Mouse (Mus musculus) midbrain, embryonic 10.5 days (tissue): ENCODE results near the gene Tbr1. TPM values are rescaled to one million over a fixed set of nuclear protein-coding genes. Genes with fewer than 3 reads are reported as not detected.

Experiments used
- DNase-seq: peaks from one replicate; pipeline ENCODE4 v3.0.0-alpha.2; 2017; ENCODE audit warnings: low spot score
- H3K27ac ChIP-seq: fragments of 300-500 bp; sonication (generic); replicated peaks from 2 replicates; pipeline ENCODE4 v1.5.1; 2016; ENCODE audit warnings: mild to moderate bottlenecking
- H3K27me3 ChIP-seq: fragments of 300-500 bp; sonication (generic); 2 replicates; pipeline ENCODE4 v1.6.1; 2016; ENCODE audit warnings: low read depth, mild to moderate bottlenecking; ENCODE audit not compliant: poor library complexity, severe bottlenecking
- H3K36me3 ChIP-seq: fragments of 300-500 bp; sonication (generic); 2 replicates; pipeline ENCODE4 v1.6.1; 2016; ENCODE audit warnings: mild to moderate bottlenecking, moderate library complexity
- H3K4me1 ChIP-seq: fragments of 300-500 bp; sonication (generic); 2 replicates; pipeline ENCODE4 v1.6.1; 2016
- H3K4me3 ChIP-seq: fragments of 300-500 bp; sonication (generic); 2 replicates; pipeline ENCODE4 v1.5.1; 2016; ENCODE audit warnings: mild to moderate bottlenecking, moderate library complexity
- H3K9me3 ChIP-seq: fragments of 300-500 bp; sonication (generic); replicated peaks from 2 replicates; pipeline ENCODE4 v1.6.1; 2016; ENCODE audit warnings: mild to moderate bottlenecking
- WGBS: fragments of 180-500 bp; shearing (Covaris S2); methylation state at CpG from one replicate; pipeline ENCODE4 v1.1.7; 2016; 5-methylcytosine and 5-hydroxymethylcytosine counted together
- microRNA-seq: library from miRNA; unstranded; fragments of <30 nt; microRNA quantifications from one replicate; pipeline ENCODE4, GENCODE M21; 2017
- polyA plus RNA-seq: library from polyadenylated mRNA; unstranded; fragments of >200 nt; fragmentation: Nextera tagmentation; extraction: Ambion mirVana; gene quantifications from 2 replicates; pipeline ENCODE4 v1.2.1, GENCODE M21; 2016

Tbr1 gene
- polyA plus RNA-seq, 1 experiment from 2014 or later: 0.23 TPM

GRCm38 (mm10) chr2:61813521-61813920, 10.8 kb downstream of the Tbr1 start:
- 22% methylated on average over 1 of the region's 1 CpGs for WGBS
- no peak for DNase-seq
- Histone ChIP-seq H3K27ac (no peak overlapping the region), H3K36me3 (no peaks in the 10 kb centered on the region), H3K4me1 (peaks cover 28% of the 10 kb centered on the region), H3K9me3 (no peaks in the 10 kb centered on the region), H3K27me3 (peaks cover 100% of the 10 kb centered on the region), H3K4me3 (no peak overlapping the region)

GRCm38 (mm10) chr2:61814548-61815473, 12.1 kb downstream of the Tbr1 start:
- Histone ChIP-seq H3K27me3 (peaks cover 96% of the 10 kb centered on the region), H3K4me3 (peak overlapping the region; percentile 51), H3K4me1 (peaks cover 28% of the 10 kb centered on the region), H3K27ac (peak overlapping the region; percentile 83), H3K36me3 (no peaks in the 10 kb centered on the region), H3K9me3 (no peaks in the 10 kb centered on the region)
- peak; percentile 69 for DNase-seq
- WGBS: 1% methylated on average over 44 of the region's 50 CpGs

DNA sequence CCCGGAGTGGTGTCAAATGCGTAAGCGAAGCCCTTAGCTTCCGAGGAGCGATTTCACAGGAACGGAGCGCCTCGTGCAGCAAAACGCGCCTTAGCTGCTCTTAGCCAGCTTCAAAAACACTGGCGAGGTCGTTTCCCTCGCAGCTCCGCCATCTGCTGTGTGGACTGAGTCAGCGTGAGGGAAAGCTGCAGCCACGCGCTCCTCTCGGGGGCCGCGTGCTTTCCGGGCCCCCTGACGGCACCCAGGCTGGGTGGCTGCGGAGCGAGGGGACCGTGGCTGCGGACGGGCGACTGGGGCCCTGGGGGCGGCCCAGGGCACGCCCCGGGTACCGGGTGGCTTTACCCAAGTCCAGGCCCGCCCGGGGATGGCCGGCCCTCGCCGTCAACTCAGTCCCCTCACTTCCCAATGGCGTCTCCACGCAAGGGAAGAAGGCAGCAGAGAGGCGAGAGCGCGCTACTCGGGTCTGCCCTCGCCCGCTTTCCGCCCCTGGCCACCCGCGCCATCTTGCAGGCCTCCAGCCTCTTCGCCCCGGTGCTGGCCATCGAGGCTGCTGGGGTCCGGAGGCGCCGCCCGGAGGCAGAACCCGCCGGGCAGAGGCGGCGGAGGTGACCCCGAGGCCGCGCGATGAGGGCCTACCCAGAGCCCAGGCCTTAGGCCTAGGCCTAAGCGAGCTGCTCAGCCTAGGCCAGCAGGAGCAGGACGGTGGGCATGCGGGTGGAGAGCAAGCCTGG, 13.0 kb downstream of the Tbr1 start:
- 4% methylated on average over 64 of the region's 66 CpGs for WGBS
- Histone ChIP-seq H3K4me3 (peak overlapping the region; percentile 51), H3K27ac (peak overlapping the region; percentile 83), H3K9me3 (no peaks in the 10 kb centered on the region), H3K36me3 (no peaks in the 10 kb centered on the region), H3K4me1 (peaks cover 28% of the 10 kb centered on the region), H3K27me3 (peaks cover 91% of the 10 kb centered on the region)
- DNase-seq: peak; percentile 77

GRCm38 (mm10) chr2:61818197-61818596, 15.5 kb downstream of the Tbr1 start:
- Histone ChIP-seq H3K9me3 (no peaks in the 10 kb centered on the region), H3K27ac (no peak overlapping the region), H3K4me1 (peaks cover 15% of the 10 kb centered on the region), H3K36me3 (no peaks in the 10 kb centered on the region), H3K27me3 (peaks cover 66% of the 10 kb centered on the region), H3K4me3 (no peak overlapping the region)
- 93% methylated on average over 1 of the region's 1 CpGs for WGBS
- DNase-seq: no peak

DNA sequence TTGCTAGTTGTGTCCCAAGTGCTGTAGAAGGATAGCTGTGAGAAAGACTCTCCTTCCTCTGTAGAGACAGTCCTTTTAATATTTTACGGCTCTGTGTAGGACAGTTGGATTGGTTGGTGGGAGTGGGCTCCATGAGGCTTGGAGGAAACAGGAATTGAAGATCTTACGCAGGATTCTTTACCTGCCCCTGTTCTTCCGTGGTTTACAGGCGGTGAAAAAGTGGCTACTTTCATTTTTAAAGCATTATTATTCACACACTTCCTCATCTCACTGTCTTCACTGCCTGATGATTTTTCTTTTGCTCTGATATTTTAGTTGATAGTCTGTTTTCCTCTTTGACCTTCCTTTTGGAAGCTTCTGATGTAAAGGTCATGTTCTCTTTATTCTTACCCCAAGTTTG, 17.5 kb downstream of the Tbr1 start:
- Histone ChIP-seq H3K9me3 (no peaks in the 10 kb centered on the region), H3K27me3 (peaks cover 46% of the 10 kb centered on the region)
- no peak for DNase-seq

GRCm38 (mm10) chr2:61823426-61824140, 20.9 kb downstream of the Tbr1 start:
- no peak for DNase-seq
- WGBS: 89% methylated on average over 1 of the region's 1 CpGs

More for the DNA sequence above, 17.5 kb downstream of the Tbr1 start:
- 90% methylated on average over 4 of the region's 4 CpGs for WGBS
- Histone ChIP-seq H3K4me3 (no peak overlapping the region), H3K27ac (no peak overlapping the region), H3K36me3 (no peaks in the 10 kb centered on the region), H3K4me1 (peaks cover 9% of the 10 kb centered on the region)

GRCm38 (mm10) chr2:61837243-61837806, 34.6 kb downstream of the Tbr1 start:
- H3K4me3 ChIP-seq: no peak overlapping the region
- no peak for DNase-seq
- WGBS: 88% methylated on average over 2 of the region's 2 CpGs
- H3K27ac ChIP-seq: no peak overlapping the region
- no peaks in the 10 kb centered on the region for H3K27me3 ChIP-seq
- H3K9me3 ChIP-seq: no peaks in the 10 kb centered on the region
- H3K4me1 ChIP-seq: no peaks in the 10 kb centered on the region
- H3K36me3 ChIP-seq: no peaks in the 10 kb centered on the region

More at GRCm38 (mm10) chr2:61823426-61824140, 20.9 kb downstream of the Tbr1 start:
- Histone ChIP-seq H3K27me3 (peaks cover 12% of the 10 kb centered on the region), H3K36me3 (no peaks in the 10 kb centered on the region), H3K4me3 (no peak overlapping the region), H3K27ac (no peak overlapping the region), H3K9me3 (no peaks in the 10 kb centered on the region), H3K4me1 (no peaks in the 10 kb centered on the region; the same call in 1 of the 2 replicates)

Small RNA genes lying within 50 kb of the gene (microRNA-seq; reads per million reads assigned to microRNA genes)
- gene Gm22403: not detected

Other genes starting within 250 kb of the Tbr1 start
- gene Tank, start 224.3 kb upstream of the Tbr1 start, polyA plus RNA-seq: 24.2 and 27.1 TPM in 2 replicates
- gene Psmd14, start 91.2 kb upstream of the Tbr1 start, polyA plus RNA-seq: 259 and 271 TPM in 2 replicates
- 0.11 TPM in 1 of 2 replicates, not detected in the other for gene Slc4a10, start 243.5 kb downstream of the Tbr1 start, polyA plus RNA-seq